Mouse (Mus musculus) MEL (cell line): ENCODE data around the gene Col19a1. TPM values are rescaled to one million over a fixed set of nuclear protein-coding genes. Genes with fewer than 3 reads are reported as not detected.

Source experiments
- DNase-seq: peaks from one replicate; pipeline ENCODE4 v3.0.0; 2011; ENCODE audit warnings: low read depth, low spot score
- H3K27ac ChIP-seq: 2 replicates; pipeline ENCODE4 v1.5.1; 2012; ENCODE audit warnings: low read depth, mild to moderate bottlenecking, control low read depth, low read length, moderate library complexity; ENCODE audit not compliant: control insufficient read depth
- H3K27me3 ChIP-seq, 2 experiments: fragments of 150-350 bp in 1 of 2; sonication (generic) in 1 of 2; 2 replicates each; pipeline ENCODE4 v1.6.1; 2012; ENCODE audit warnings: low read length in 2 of 2, mild to moderate bottlenecking in 2 of 2, improper control_type of control experiment in 1 of 2, moderate library complexity in 1 of 2; ENCODE audit not compliant: insufficient read depth in 2 of 2, control insufficient read depth in 1 of 2
- H3K36me3 ChIP-seq, 2 experiments: 2 replicates each; pipeline ENCODE4 v1.6.1; 2012 to 2014; ENCODE audit warnings: low read length in 2 of 2, improper control_type of control experiment in 1 of 2, inconsistent platforms in 1 of 2, mild to moderate bottlenecking in 1 of 2; ENCODE audit not compliant: insufficient read depth in 2 of 2, control insufficient read depth in 1 of 2
- H3K4me1 ChIP-seq, 2 experiments: fragments of 150-350 bp in 1 of 2; sonication (generic) in 1 of 2; 2 replicates each; pipeline ENCODE4 v1.6.1; 2012; ENCODE audit warnings: low read length in 2 of 2, improper control_type of control experiment in 1 of 2, mild to moderate bottlenecking in 1 of 2; ENCODE audit not compliant: insufficient read depth in 2 of 2, control insufficient read depth in 1 of 2
- H3K4me3 ChIP-seq, 2 experiments: fragments of 150-350 bp in 1 of 2; sonication (generic) in 1 of 2; 2 replicates each; pipeline ENCODE4 v1.5.1; 2012; ENCODE audit warnings: low read depth in 2 of 2, low read length in 2 of 2, mild to moderate bottlenecking in 2 of 2, moderate library complexity in 2 of 2, control low read depth in 1 of 2, improper control_type of control experiment in 1 of 2; ENCODE audit not compliant: control insufficient read depth in 1 of 2, insufficient read depth in 1 of 2
- H3K79me2 ChIP-seq: 2 replicates; pipeline ENCODE4 v1.6.1; 2012; ENCODE audit warnings: mild to moderate bottlenecking, low read length, moderate library complexity; ENCODE audit not compliant: control insufficient read depth, poor library complexity, insufficient read depth
- H3K9ac ChIP-seq: 2 replicates; pipeline ENCODE4 v1.6.1; 2012; ENCODE audit warnings: low read depth, mild to moderate bottlenecking, control low read depth, low read length, moderate library complexity; ENCODE audit not compliant: control insufficient read depth, poor library complexity, severe bottlenecking
- H3K9me3 ChIP-seq: fragments of 150-350 bp; sonication (generic); replicated peaks from 2 replicates; pipeline ENCODE4 v1.6.1; 2012; ENCODE audit warnings: mild to moderate bottlenecking, low read length, improper control_type of control experiment, moderate library complexity; ENCODE audit not compliant: insufficient read depth
- BHLHE40 ChIP-seq: IDR thresholded peaks from 2 replicates; pipeline ENCODE4 v1.6.1; 2012; ENCODE audit warnings: low read depth, mild to moderate bottlenecking, inconsistent platforms, low read length, improper control_type of control experiment, borderline replicate concordance
- CHD1 ChIP-seq: IDR thresholded peaks from 2 replicates; pipeline ENCODE4 v1.6.1; 2012; ENCODE audit warnings: low read depth, mild to moderate bottlenecking, inconsistent platforms, low read length, improper control_type of control experiment
- E2F4 ChIP-seq: IDR thresholded peaks from 2 replicates; pipeline ENCODE4 v1.6.1; 2011; ENCODE audit warnings: low read depth, low read length, improper control_type of control experiment, borderline replicate concordance
- ELF1 ChIP-seq: IDR thresholded peaks from 2 replicates; pipeline ENCODE4 v1.6.1; 2014; ENCODE audit warnings: low read depth, mild to moderate bottlenecking, inconsistent platforms, low read length, improper control_type of control experiment, moderate library complexity
- EP300 ChIP-seq, 2 experiments: IDR thresholded peaks; 2 replicates each; pipeline ENCODE4 v1.6.1; 2011; ENCODE audit warnings: improper control_type of control experiment in 2 of 2, low read length in 2 of 2, low read depth in 1 of 2, mild to moderate bottlenecking in 1 of 2
- ETS1 ChIP-seq: IDR thresholded peaks from 2 replicates; pipeline ENCODE4 v1.6.1; 2012; ENCODE audit warnings: low read depth, mild to moderate bottlenecking, inconsistent platforms, low read length, improper control_type of control experiment, moderate library complexity
- GABPA ChIP-seq: IDR thresholded peaks from 2 replicates; pipeline ENCODE4 v1.6.1; 2012; ENCODE audit warnings: low read depth, mild to moderate bottlenecking, inconsistent platforms, low read length, improper control_type of control experiment, moderate library complexity
- KAT2A ChIP-seq: conservative IDR thresholded peaks from 2 replicates; pipeline ENCODE4 v1.6.1; 2012; ENCODE audit warnings: low read depth, low read length, improper control_type of control experiment, inconsistent platforms
- MAX ChIP-seq: IDR thresholded peaks from 2 replicates; pipeline ENCODE4 v1.6.1; 2011; ENCODE audit warnings: low read length, improper control_type of control experiment
- MAZ ChIP-seq: IDR thresholded peaks from 2 replicates; pipeline ENCODE4 v1.6.1; 2012; ENCODE audit warnings: low read depth, mild to moderate bottlenecking, inconsistent platforms, low read length, improper control_type of control experiment
- MEF2A ChIP-seq: IDR thresholded peaks from 2 replicates; pipeline ENCODE4 v1.6.1; 2014; ENCODE audit warnings: low read depth, mild to moderate bottlenecking, inconsistent platforms, low read length, improper control_type of control experiment; ENCODE audit not compliant: poor library complexity, insufficient replicate concordance, severe bottlenecking; ENCODE audit errors: extremely low read depth
- MXI1 ChIP-seq: IDR thresholded peaks from 2 replicates; pipeline ENCODE4 v1.6.1; 2011; ENCODE audit warnings: mild to moderate bottlenecking, low read depth, low read length, improper control_type of control experiment
- MYC ChIP-seq: IDR thresholded peaks from 2 replicates; pipeline ENCODE4 v1.6.1; 2011; ENCODE audit warnings: low read depth, mild to moderate bottlenecking, low read length, improper control_type of control experiment, moderate library complexity
- NELFE ChIP-seq: IDR thresholded peaks from 2 replicates; pipeline ENCODE4 v1.6.1; 2011; ENCODE audit warnings: low read depth, low read length, improper control_type of control experiment
- NRF1 ChIP-seq: IDR thresholded peaks from 2 replicates; pipeline ENCODE4 v1.6.1; 2014; ENCODE audit warnings: low read depth, mild to moderate bottlenecking, inconsistent platforms, low read length, improper control_type of control experiment, moderate library complexity; ENCODE audit not compliant: poor library complexity, insufficient read depth, severe bottlenecking
- POLR2A ChIP-seq, 2 experiments: IDR thresholded peaks; 2 replicates each; pipeline ENCODE4 v1.6.1; 2011 to 2012; ENCODE audit warnings: low read length in 2 of 2, mild to moderate bottlenecking in 2 of 2, control low read depth in 1 of 2, improper control_type of control experiment in 1 of 2, low read depth in 1 of 2, moderate library complexity in 1 of 2; ENCODE audit not compliant: control insufficient read depth in 1 of 2, insufficient read depth in 1 of 2, poor library complexity in 1 of 2
- POLR2AphosphoS2 ChIP-seq: IDR thresholded peaks from 2 replicates; pipeline ENCODE4 v1.6.1; 2011; ENCODE audit warnings: low read length, improper control_type of control experiment
- RAD21 ChIP-seq: IDR thresholded peaks from 2 replicates; pipeline ENCODE4 v1.6.1; 2011; ENCODE audit warnings: mild to moderate bottlenecking, low read depth, low read length, improper control_type of control experiment
- RCOR1 ChIP-seq: IDR thresholded peaks from 2 replicates; pipeline ENCODE4 v1.6.1; 2012; ENCODE audit warnings: low read depth, mild to moderate bottlenecking, inconsistent platforms, low read length, improper control_type of control experiment
- SIN3A ChIP-seq: IDR thresholded peaks from 2 replicates; pipeline ENCODE4 v1.6.1; 2012; ENCODE audit warnings: low read length, improper control_type of control experiment, inconsistent platforms
- TCF12 ChIP-seq: IDR thresholded peaks from 2 replicates; pipeline ENCODE4 v1.6.1; 2014; ENCODE audit warnings: low read depth, mild to moderate bottlenecking, inconsistent platforms, low read length, improper control_type of control experiment, moderate library complexity
- UBTF ChIP-seq: IDR thresholded peaks from 2 replicates; pipeline ENCODE4 v1.6.1; 2012; ENCODE audit warnings: low read depth, mild to moderate bottlenecking, inconsistent platforms, low read length, improper control_type of control experiment, moderate library complexity, borderline replicate concordance; ENCODE audit not compliant: insufficient read depth
- USF1 ChIP-seq: IDR thresholded peaks from 2 replicates; pipeline ENCODE4 v1.6.1; 2014; ENCODE audit warnings: low read depth, mild to moderate bottlenecking, inconsistent platforms, low read length, improper control_type of control experiment, moderate library complexity
- ZC3H11A ChIP-seq: IDR thresholded peaks from 2 replicates; pipeline ENCODE4 v1.6.1; 2012; ENCODE audit warnings: low read depth, mild to moderate bottlenecking, inconsistent platforms, low read length, improper control_type of control experiment
- ZNF384 ChIP-seq: IDR thresholded peaks from 2 replicates; pipeline ENCODE4 v1.6.1; 2012; ENCODE audit warnings: low read depth, mild to moderate bottlenecking, inconsistent platforms, low read length, improper control_type of control experiment
- polyA plus RNA-seq, 2 experiments: library from polyadenylated mRNA; stranded (reverse) in 1 of 2; unstranded in 1 of 2; fragments of >175 nt in 1 of 2; fragments of >200 nt in 1 of 2; gene quantifications; 2 replicates each; pipeline versions ENCODE4 v1.2.1 to v1.2.4; 2012; ENCODE audit warnings: low replicate concordance in 2 of 2, low read depth in 1 of 2; ENCODE audit not compliant: insufficient read length in 2 of 2, insufficient read depth in 1 of 2, missing spikeins in 1 of 2
- total RNA-seq: library from RNA; depleted of rRNA; stranded (reverse); fragments of 300-350 nt; gene quantifications from 2 replicates; pipeline ENCODE4 v1.2.3, GENCODE M21; 2012

Col19a1 gene
- total and polyA plus RNA-seq, 3 experiments, result not detected

GRCm38 (mm10) chr1:24539852-24540251 lies 47.4 kb downstream of the Col19a1 start:
- Histone ChIP-seq H3K27me3 (no peaks in the 10 kb centered on the region), H3K79me2 (no peaks in the 10 kb centered on the region), H3K9ac (no peak overlapping the region), H3K9me3 (no peaks in the 10 kb centered on the region), H3K4me1 (no peaks in the 10 kb centered on the region), H3K27ac (no peak overlapping the region), H3K36me3 (no peaks in the 10 kb centered on the region), H3K4me3 (no peak overlapping the region)
- TF ChIP-seq MXI1, result no peak
- no peak for TF ChIP-seq NRF1
- TF ChIP-seq BHLHE40, result no peak
- no peak for TF ChIP-seq EP300 (IDR thresholded peaks at IDR 0.05; ENCODE audit: low read depth in 1 of 2, low read length in 2 of 2)
- TF ChIP-seq USF1, result no peak
- TF ChIP-seq MYC, result no peak
- no peak for TF ChIP-seq CHD1
- TF ChIP-seq NELFE, result no peak
- no peak for TF ChIP-seq ELF1
- no peak for TF ChIP-seq SIN3A
- DNase-seq, result no peak

- Histone ChIP-seq H3K27ac (no peak overlapping the region), H3K4me3 (no peak overlapping the region), H3K27me3 (no peaks in the 10 kb centered on the region), H3K36me3 (no peaks in the 10 kb centered on the region), H3K79me2 (no peaks in the 10 kb centered on the region), H3K9me3 (no peaks in the 10 kb centered on the region), H3K9ac (no peak overlapping the region), H3K4me1 (no peaks in the 10 kb centered on the region)
- no peak for DNase-seq
- TF ChIP-seq POLR2AphosphoS2 (no peak), TCF12 (no peak), ELF1 (no peak), MAZ (no peak), UBTF (no peak), ETS1 (no peak), MXI1 (no peak), ZC3H11A (no peak), POLR2A (IDR thresholded peaks at IDR 0.05; ENCODE audit: control insufficient read depth in 1 of 2, insufficient read depth in 1 of 2, low read depth in 1 of 2, low read length in 2 of 2, poor library complexity in 1 of 2) (no peak), NRF1 (no peak), MAX (no peak), RAD21 (no peak), ZNF384 (no peak), GABPA (no peak), KAT2A (no peak), RCOR1 (no peak), SIN3A (no peak), E2F4 (no peak), USF1 (no peak), MEF2A (no peak)
Measured at GRCm38 (mm10) chr1:24527194-24527593, 60.1 kb downstream of the Col19a1 start.
